Mouse (Mus musculus): ENCODE data around the gene Gm21820.
"Not testable (repeated sequence)": the region's sequence is repeated elsewhere in the genome, so short reads cannot be mapped to it uniquely, and the experiment has no call there.

The Gm21820 gene

GRCm38 (mm10) chrY:5249341-5249740 lies at the start of gene Gm21820:
Gene Gm21820 (minus strand): TSS chrY:5249441.
- DNase-seq (ENCODE audit: extremely low read depth, low read depth), result not testable (repeated sequence)
